Mouse (Mus musculus) left cerebral cortex, adult 8-10 months (tissue): ENCODE measurements at regions not wholly inside any gene's neighbourhood (a gene's known extent, or its start where the extent isn't known, plus 50 kb on each side); places are given as distances from the start of the nearest gene placed in this dataset.

Source experiments
- DNase-seq, 2 experiments: peaks; one replicate each; pipeline ENCODE4 v3.0.0; 2022; ENCODE audit warnings: low spot score in 2 of 2

- peak in 1 of 2 experiments; percentile 57 for DNase-seq
Measured at GRCm38 (mm10) chr9:62220451-62220850, 61.6 kb downstream of the Spesp1 start.

- DNase-seq: no peak
Measured at GRCm38 (mm10) chr9:62215151-62215859, 66.7 kb downstream of the Spesp1 start.

- DNase-seq: no peak
Measured at GRCm38 (mm10) chr9:62214546-62214945, 67.5 kb downstream of the Spesp1 start.

- DNase-seq: no peak
Measured at GRCm38 (mm10) chr9:62212615-62213014, 69.4 kb downstream of the Spesp1 start.

GRCm38 (mm10) chr9:62210815-62211214, 71.2 kb downstream of the Spesp1 start:
- DNase-seq: peak in 1 of 2 experiments; percentile 55

- no peak for DNase-seq
Measured at GRCm38 (mm10) chr9:62208436-62208835, 73.6 kb downstream of the Spesp1 start.

GRCm38 (mm10) chr9:62205264-62205663, 76.7 kb downstream of the Spesp1 start:
- no peak for DNase-seq

GRCm38 (mm10) chr9:62203556-62203955, 78.5 kb downstream of the Spesp1 start:
- DNase-seq: peak in 1 of 2 experiments; percentile 75

GRCm38 (mm10) chr9:62202331-62202730, 79.7 kb downstream of the Spesp1 start:
- DNase-seq: no peak

GRCm38 (mm10) chr9:62197486-62197885, 75.0 kb upstream of the Glce start:
- DNase-seq: no peak

- DNase-seq: peak in 1 of 2 experiments; percentile 26
Measured at GRCm38 (mm10) chr9:62192424-62192892, 70.0 kb upstream of the Glce start.

GRCm38 (mm10) chr9:62190474-62190873, 68.0 kb upstream of the Glce start:
- no peak for DNase-seq

- DNase-seq: no peak
Measured at GRCm38 (mm10) chr9:62188835-62189234, 66.4 kb upstream of the Glce start.

- DNase-seq: no peak
Measured at GRCm38 (mm10) chr9:62188379-62188778, 65.9 kb upstream of the Glce start.

GRCm38 (mm10) chr9:62186886-62187285, 64.4 kb upstream of the Glce start:
- no peak for DNase-seq

- DNase-seq: no peak
Measured at GRCm38 (mm10) chr9:62185516-62186280, 63.2 kb upstream of the Glce start.

- DNase-seq: no peak
Measured at GRCm38 (mm10) chr9:62181182-62181830, 58.9 kb upstream of the Glce start.

GRCm38 (mm10) chr9:62180456-62181181, 58.2 kb upstream of the Glce start:
- no peak for DNase-seq

GRCm38 (mm10) chr9:62174651-62175050, 52.2 kb upstream of the Glce start:
- no peak for DNase-seq
